Comparison of ENCODE assay signal across 13 mouse cellular contexts in genomic region chr5:99585166-99585898, GRCm38 (mm10).
DNase-seq lines count a peak whose midpoint lies in the region; ATAC-seq and TF ChIP-seq lines count a peak whose summit lies in the region.
"Had no signal": no experiment of that assay in that cellular context is flagged by ENCODE, and none has a peak within 500 bp of the region (broad histone marks: within the 10 kb centered on the region; RNA-seq: fewer than 3 reads in every experiment).

No protein-coding gene starts in this region.

- H3K4me3 ChIP-seq in hindbrain, embryonic 16.5 days (ENCODE audit: low read length) = no peak overlapping the region
- no peak overlapping the region for H3K4me3 ChIP-seq in hindbrain, embryonic 14.5 days (replicated peaks; ENCODE audit: low read length)
- no peak overlapping the region for H3K4me3 ChIP-seq in midbrain, embryonic 14.5 days (replicated peaks; ENCODE audit: low read depth, low read length)
- no peak overlapping the region for H3K4me3 ChIP-seq in midbrain, embryonic 13.5 days (replicated peaks)
- H3K4me3 ChIP-seq in cerebellum, adult 2 months (replicated peaks; ENCODE audit: insufficient read depth, low read depth, low read length) = no peak overlapping the region
- H3K4me3 ChIP-seq: intestine, embryonic 15.5 days; neural tube, embryonic 12.5 days had no signal

- H3K4me1 ChIP-seq in hindbrain, embryonic 16.5 days (ENCODE audit: control insufficient read depth, insufficient read depth, low read depth, low read length) = no peaks in the 10 kb centered on the region
- no peaks in the 10 kb centered on the region for H3K4me1 ChIP-seq in hindbrain, embryonic 14.5 days (replicated peaks; ENCODE audit: control insufficient read depth, insufficient read depth, low read length)
- H3K4me1 ChIP-seq in midbrain, embryonic 14.5 days (ENCODE audit: control insufficient read depth, insufficient read depth, low read length) = 0 out of 2 replicates have a peak, but pooled peaks cover 6% of the 10 kb centered on the region
- H3K4me1 ChIP-seq in midbrain, embryonic 13.5 days (replicated peaks) = peaks cover 6% of the 10 kb centered on the region
- peaks cover 6% of the 10 kb centered on the region; the same call in 1 of the 2 replicates for H3K4me1 ChIP-seq in cerebellum, adult 2 months (ENCODE audit: control insufficient read depth, insufficient read depth, low read length)
- H3K4me1 ChIP-seq: intestine, embryonic 15.5 days had no signal

- no peak overlapping the region for H3K9ac ChIP-seq in hindbrain, embryonic 16.5 days (ENCODE audit: low read depth, low read length)
- no peak overlapping the region for H3K9ac ChIP-seq in hindbrain, embryonic 14.5 days
- no peak overlapping the region for H3K9ac ChIP-seq in midbrain, embryonic 14.5 days (replicated peaks; ENCODE audit: low read length)
- no peak overlapping the region for H3K9ac ChIP-seq in midbrain, embryonic 13.5 days (replicated peaks)
- H3K9ac ChIP-seq: intestine, embryonic 15.5 days; neural tube, embryonic 12.5 days had no signal

- 66% methylated on average over 5 of the region's 5 CpGs for WGBS in hindbrain, embryonic 16.5 days
- WGBS in hindbrain, embryonic 14.5 days = 78% methylated on average over 5 of the region's 5 CpGs
- WGBS in midbrain, embryonic 14.5 days = 86% methylated on average over 5 of the region's 5 CpGs
- WGBS in midbrain, embryonic 13.5 days = 87% methylated on average over 5 of the region's 5 CpGs
- WGBS in cerebellum, adult 2 months = 9% methylated on average over 5 of the region's 5 CpGs

- H3K9me3 ChIP-seq in hindbrain, embryonic 16.5 days (ENCODE audit: control insufficient read depth, low read length) = no peaks in the 10 kb centered on the region
- no peaks in the 10 kb centered on the region for H3K9me3 ChIP-seq in hindbrain, embryonic 14.5 days (ENCODE audit: control insufficient read depth, low read length)
- no peaks in the 10 kb centered on the region for H3K9me3 ChIP-seq in midbrain, embryonic 14.5 days (ENCODE audit: control insufficient read depth, low read length)
- H3K9me3 ChIP-seq in midbrain, embryonic 13.5 days = no peaks in the 10 kb centered on the region
- H3K9me3 ChIP-seq: intestine, embryonic 15.5 days; neural tube, embryonic 12.5 days had no signal

- H3K4me2 ChIP-seq in hindbrain, embryonic 16.5 days (ENCODE audit: low read length) = no peak overlapping the region
- H3K4me2 ChIP-seq in hindbrain, embryonic 14.5 days (replicated peaks) = no peak overlapping the region
- H3K4me2 ChIP-seq in midbrain, embryonic 14.5 days (ENCODE audit: low read length) = no peak overlapping the region
- no peak overlapping the region for H3K4me2 ChIP-seq in midbrain, embryonic 13.5 days (replicated peaks)
- H3K4me2 ChIP-seq: intestine, embryonic 15.5 days; midbrain, embryonic 11.5 days; neural tube, embryonic 12.5 days had no signal

- no peaks in the 10 kb centered on the region for H3K36me3 ChIP-seq in hindbrain, embryonic 16.5 days (ENCODE audit: control insufficient read depth, insufficient read depth, low read length)
- no peaks in the 10 kb centered on the region for H3K36me3 ChIP-seq in hindbrain, embryonic 14.5 days (replicated peaks; ENCODE audit: control insufficient read depth, insufficient read depth)
- H3K36me3 ChIP-seq in midbrain, embryonic 14.5 days (ENCODE audit: control insufficient read depth, insufficient read depth, low read length) = no peaks in the 10 kb centered on the region
- H3K36me3 ChIP-seq in midbrain, embryonic 13.5 days = no peaks in the 10 kb centered on the region
- H3K36me3 ChIP-seq: intestine, embryonic 15.5 days; neural tube, embryonic 12.5 days had no signal

- ATAC-seq in hindbrain, embryonic 16.5 days = 0 out of 2 replicates have a peak, but pooled peaks have one; percentile 27
- ATAC-seq in hindbrain, embryonic 14.5 days (ENCODE audit: low FRiP score) = no peak
- ATAC-seq in midbrain, embryonic 14.5 days (ENCODE audit: low FRiP score, low TSS enrichment) = no peak
- ATAC-seq in midbrain, embryonic 13.5 days = no peak
- ATAC-seq: intestine, embryonic 15.5 days had no signal

- no peaks in the 10 kb centered on the region for H3K27me3 ChIP-seq in hindbrain, embryonic 16.5 days (replicated peaks; ENCODE audit: control insufficient read depth, insufficient read depth, low read length)
- H3K27me3 ChIP-seq in hindbrain, embryonic 14.5 days (ENCODE audit: control insufficient read depth, insufficient read depth, low read length) = no peaks in the 10 kb centered on the region
- H3K27me3 ChIP-seq in midbrain, embryonic 14.5 days (ENCODE audit: control insufficient read depth, insufficient read depth, low read length) = no peaks in the 10 kb centered on the region
- H3K27me3 ChIP-seq in midbrain, embryonic 13.5 days = 0 out of 2 replicates have a peak, but pooled peaks cover 6% of the 10 kb centered on the region
- H3K27me3 ChIP-seq in cerebellum, adult 2 months (ENCODE audit: control insufficient read depth, insufficient read depth, low read length) = no peaks in the 10 kb centered on the region
- H3K27me3 ChIP-seq: CH12.LX; intestine, embryonic 15.5 days; neural tube, embryonic 12.5 days had no signal

- TF ChIP-seq CTCF in cerebellum, adult 2 months (IDR thresholded peaks at IDR 0.05; ENCODE audit: borderline replicate concordance, insufficient read depth, low read depth, low read length) = no peak

- no peak for DNase-seq in hindbrain, embryonic 14.5 days (ENCODE audit: low spot score)
- DNase-seq in midbrain, embryonic 14.5 days = peak; percentile 26
- DNase-seq in cerebellum, adult 2 months = peak; percentile 47 to 56
- DNase-seq in skeletal muscle tissue, adult 2 months (ENCODE audit: low read depth, low spot score) = peak; percentile 12
- no peak for DNase-seq in urinary bladder, postnatal 4 days (ENCODE audit: low spot score in 2 of 2)
- DNase-seq: adrenal gland, adult 2 months; heart, postnatal 10 days had no signal

- H3K27ac ChIP-seq in hindbrain, embryonic 16.5 days (ENCODE audit: low read depth, low read length) = no peak overlapping the region
- no peak overlapping the region for H3K27ac ChIP-seq in hindbrain, embryonic 14.5 days
- H3K27ac ChIP-seq in midbrain, embryonic 14.5 days (replicated peaks; ENCODE audit: low read depth, low read length) = no peak overlapping the region
- no peak overlapping the region for H3K27ac ChIP-seq in midbrain, embryonic 13.5 days
- no peak overlapping the region for H3K27ac ChIP-seq in cerebellum, adult 2 months (ENCODE audit: insufficient read depth, low read length)
- H3K27ac ChIP-seq: intestine, embryonic 15.5 days; neural tube, embryonic 12.5 days had no signal

- TF ChIP-seq POLR2A in cerebellum, adult 2 months (IDR thresholded peaks at IDR 0.05; ENCODE audit: borderline replicate concordance, insufficient read depth, low read length) = no peak

Comparison
In these comparisons a context has a peak if more than half of its experiments do, and no peak if none do; other contexts are left out.
1. DNase-seq: peak in midbrain, embryonic 14.5 days (single experiment), cerebellum, adult 2 months (2 of 2) and skeletal muscle tissue, adult 2 months (single experiment); none in hindbrain, embryonic 14.5 days (single experiment) and urinary bladder, postnatal 4 days (0 of 2).